Mouse (Mus musculus): ENCODE measurements at regions not wholly inside any gene's neighbourhood (a gene's known extent, or its start where the extent isn't known, plus 50 kb on each side); places are given as distances from the start of the nearest gene placed in this dataset.

GRCm38 (mm10) chr14:86322365-86322764 is 818.7 kb downstream of the Diaph3 start:
- TF ChIP-seq CTCF (conservative IDR thresholded peaks at IDR 0.05; ENCODE audit: low read length) (no peak), POU5F1 (IDR thresholded peaks at IDR 0.05; ENCODE audit: borderline replicate concordance, low read length) (no peak), NANOG (IDR thresholded peaks at IDR 0.05; ENCODE audit: borderline replicate concordance, low read length) (no peak)

Measured in E14TG2a.4 (cell line).